Mouse (Mus musculus) intestine, postnatal 0 days (tissue): ENCODE measurements at regions not wholly inside any gene's neighbourhood (a gene's known extent, or its start where the extent isn't known, plus 50 kb on each side); places are given as distances from the start of the nearest gene placed in this dataset.

Experiments used
- ATAC-seq: fragments of 200-750 bp; cut with Nextera tagmentation; 2 replicates; pipeline ENCODE4 v1.8.0; 2017; ENCODE audit warnings: mild to moderate bottlenecking, moderate TSS enrichment, moderate library complexity
- H3K27ac ChIP-seq: fragments of 300-500 bp; sonication (generic); 2 replicates; pipeline ENCODE4 v1.5.1; 2014; ENCODE audit warnings: mild to moderate bottlenecking, low read depth, low read length, moderate library complexity
- H3K27me3 ChIP-seq: fragments of 300-500 bp; sonication (generic); replicated peaks from 2 replicates; pipeline ENCODE4 v1.6.1; 2014; ENCODE audit warnings: low read length, mixed read lengths; ENCODE audit not compliant: control insufficient read depth, insufficient read depth
- H3K36me3 ChIP-seq: fragments of 300-500 bp; sonication (generic); 2 replicates; pipeline ENCODE4 v1.6.1; 2014; ENCODE audit warnings: mild to moderate bottlenecking, moderate library complexity; ENCODE audit not compliant: control insufficient read depth, insufficient read depth
- H3K4me1 ChIP-seq: fragments of 300-500 bp; sonication (generic); replicated peaks from 2 replicates; pipeline ENCODE4 v1.6.1; 2014; ENCODE audit warnings: antibody characterized with exemption, low read length, mixed read lengths; ENCODE audit not compliant: control insufficient read depth, insufficient read depth
- H3K4me2 ChIP-seq: fragments of 300-500 bp; sonication (generic); replicated peaks from 2 replicates; pipeline ENCODE4 v1.6.1; 2014; ENCODE audit warnings: low read depth, mild to moderate bottlenecking, moderate library complexity
- H3K4me3 ChIP-seq: fragments of 300-500 bp; sonication (generic); 2 replicates; pipeline ENCODE4 v1.5.1; 2014; ENCODE audit warnings: low read depth, low read length
- H3K9ac ChIP-seq: fragments of 300-500 bp; sonication (generic); 2 replicates; pipeline ENCODE4 v1.6.1; 2014; ENCODE audit warnings: mild to moderate bottlenecking, low read depth, low read length
- H3K9me3 ChIP-seq: fragments of 300-500 bp; sonication (generic); 2 replicates; pipeline ENCODE4 v1.6.1; 2016; ENCODE audit warnings: mixed run types; ENCODE audit not compliant: control insufficient read depth
- CTCF ChIP-seq: sonication (generic); IDR thresholded peaks from 2 replicates; pipeline ENCODE4 v1.5.1; 2016; ENCODE audit warnings: low read depth, mild to moderate bottlenecking, control low read depth, antibody characterized with exemption, moderate library complexity
- WGBS: fragments of 180-500 bp; shearing (Covaris S2); extraction: QIAGEN DNeasy Blood & Tissue Kit; methylation state at CpG from one replicate; pipeline ENCODE4 v1.1.7; 2014; 5-methylcytosine and 5-hydroxymethylcytosine counted together

DNA sequence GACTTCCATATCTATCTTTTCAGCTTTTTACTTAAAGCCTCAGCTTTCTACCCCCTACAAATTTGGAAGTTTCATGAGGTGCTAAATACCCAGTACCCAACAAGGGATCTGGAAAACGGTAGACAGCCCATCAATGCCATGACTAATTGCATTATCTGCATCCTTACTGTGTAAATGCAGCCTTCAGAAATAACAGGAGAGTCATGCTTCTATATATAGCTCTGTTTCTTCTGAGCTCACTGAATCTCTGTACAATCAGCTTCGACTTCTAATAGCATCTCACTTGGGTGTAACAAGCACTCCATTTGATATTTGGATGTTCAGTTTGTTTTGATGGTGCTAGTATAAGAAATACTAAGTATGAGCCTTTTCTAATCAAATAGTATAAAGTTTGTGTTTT, 120.7 kb downstream of the Tmsb4x start:
- no peak for TF ChIP-seq CTCF
- no peaks in the 10 kb centered on the region for H3K9me3 ChIP-seq
- H3K9ac ChIP-seq, result no peak overlapping the region
- no peaks in the 10 kb centered on the region for H3K36me3 ChIP-seq
- H3K4me3 ChIP-seq, result no peak overlapping the region
- 66% methylated on average over 2 of the region's 2 CpGs for WGBS
- H3K4me1 ChIP-seq, result no peaks in the 10 kb centered on the region
- ATAC-seq, result no peak
- H3K4me2 ChIP-seq, result no peak overlapping the region
- no peak overlapping the region for H3K27ac ChIP-seq
- no peaks in the 10 kb centered on the region for H3K27me3 ChIP-seq

DNA sequence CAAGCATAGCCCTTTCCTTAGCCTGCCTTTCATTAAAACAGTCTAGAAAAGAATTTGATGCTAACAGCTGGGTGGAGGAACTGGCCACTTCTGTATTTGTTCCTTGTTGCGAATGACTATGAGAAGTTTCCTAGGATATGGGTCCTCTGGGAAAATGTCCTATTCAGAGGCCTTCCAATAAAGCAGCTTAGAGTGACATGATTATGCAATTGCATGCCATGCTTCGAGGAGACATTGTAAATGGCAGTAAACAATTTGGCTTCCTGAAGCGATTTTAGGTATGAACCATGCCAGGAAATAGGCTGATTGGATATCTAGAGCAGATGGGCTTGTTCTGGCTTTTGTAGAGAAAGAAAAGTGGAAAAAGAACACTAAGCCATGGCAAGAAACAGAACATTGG, 128.3 kb downstream of the Tmsb4x start:
- Histone ChIP-seq H3K9ac (no peak overlapping the region), H3K4me1 (no peaks in the 10 kb centered on the region), H3K36me3 (no peaks in the 10 kb centered on the region), H3K4me3 (no peak overlapping the region), H3K4me2 (no peak overlapping the region), H3K27ac (no peak overlapping the region), H3K9me3 (no peaks in the 10 kb centered on the region), H3K27me3 (no peaks in the 10 kb centered on the region)
- WGBS, result 58% methylated on average over 3 of the region's 3 CpGs
- no peak for ATAC-seq
- TF ChIP-seq CTCF, result no peak

DNA sequence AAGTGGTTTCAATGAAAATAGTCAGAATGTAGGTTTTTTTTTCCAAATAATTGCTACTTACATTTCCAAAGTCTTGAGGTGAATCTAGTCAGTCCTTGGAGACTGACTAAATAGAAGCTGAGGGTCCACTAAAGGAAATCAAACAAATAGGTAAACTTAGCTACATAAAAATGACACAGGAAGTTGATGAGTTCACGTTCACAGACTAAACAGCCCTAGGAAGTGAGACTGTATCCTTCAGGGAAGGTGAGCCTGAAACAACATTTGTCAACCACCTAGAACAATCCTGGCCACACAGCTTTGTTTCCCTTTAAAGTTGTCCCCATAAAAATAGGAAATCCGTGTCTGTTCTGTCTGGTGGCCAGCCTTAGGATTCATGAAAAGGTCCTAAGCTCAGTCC, 140.0 kb downstream of the Tmsb4x start:
- Histone ChIP-seq H3K4me1 (no peaks in the 10 kb centered on the region), H3K4me3 (no peak overlapping the region), H3K9me3 (no peaks in the 10 kb centered on the region), H3K27me3 (no peaks in the 10 kb centered on the region), H3K4me2 (no peak overlapping the region), H3K36me3 (no peaks in the 10 kb centered on the region), H3K9ac (no peak overlapping the region), H3K27ac (no peak overlapping the region)
- no peak for ATAC-seq
- TF ChIP-seq CTCF, result no peak
- 61% methylated on average over 2 of the region's 2 CpGs for WGBS

DNA sequence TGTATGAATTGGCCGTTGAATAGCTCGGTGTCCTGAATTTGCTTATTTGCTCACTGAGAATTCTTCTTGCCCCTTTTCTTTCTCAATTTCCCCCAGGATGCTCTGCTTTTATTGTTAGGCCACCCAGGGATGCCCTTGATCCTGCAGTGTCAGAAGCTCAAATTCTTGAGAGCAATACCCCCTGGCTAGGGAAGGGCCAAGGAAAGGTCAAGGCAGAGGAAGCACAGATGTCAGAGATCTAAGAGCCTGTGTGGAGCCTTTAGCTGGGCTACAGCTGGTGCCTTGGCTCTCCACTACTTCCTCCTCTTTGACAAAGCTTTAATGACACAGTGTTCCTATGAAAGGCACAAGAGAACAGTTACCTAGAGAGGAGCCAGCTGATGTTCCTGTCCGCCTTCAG, 141.2 kb downstream of the Tmsb4x start:
- no peak for ATAC-seq
- Histone ChIP-seq H3K4me2 (no peak overlapping the region), H3K27ac (no peak overlapping the region), H3K9ac (no peak overlapping the region), H3K9me3 (no peaks in the 10 kb centered on the region), H3K4me1 (no peaks in the 10 kb centered on the region), H3K36me3 (no peaks in the 10 kb centered on the region), H3K4me3 (no peak overlapping the region), H3K27me3 (no peaks in the 10 kb centered on the region)
- no peak for TF ChIP-seq CTCF
- 81% methylated on average over 3 of the region's 3 CpGs for WGBS

DNA sequence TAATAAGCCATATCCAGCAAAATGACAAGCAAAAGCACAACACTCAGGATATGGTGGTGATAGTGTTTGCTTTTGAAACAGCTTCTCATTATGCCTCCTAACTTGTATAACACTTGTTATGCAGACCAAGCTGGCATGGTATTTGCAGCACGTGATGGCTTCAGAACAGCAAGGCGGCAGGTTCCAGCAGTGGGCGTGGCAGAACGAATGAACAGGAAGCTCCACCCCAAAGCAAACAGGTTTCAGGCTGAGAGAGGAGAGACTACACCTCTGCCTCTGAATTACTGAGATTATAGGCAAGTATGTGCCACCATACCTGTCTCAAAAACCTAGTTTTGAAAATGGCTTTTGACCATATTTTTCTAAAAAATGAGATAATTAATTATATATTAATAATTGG, 145.2 kb downstream of the Tmsb4x start:
- H3K4me3 ChIP-seq, result no peak overlapping the region
- 36% methylated on average over 4 of the region's 4 CpGs for WGBS
- H3K27me3 ChIP-seq, result no peaks in the 10 kb centered on the region
- no peak overlapping the region for H3K27ac ChIP-seq
- H3K36me3 ChIP-seq, result no peaks in the 10 kb centered on the region
- ATAC-seq, result no peak
- H3K9me3 ChIP-seq, result no peaks in the 10 kb centered on the region
- no peak for TF ChIP-seq CTCF
- H3K9ac ChIP-seq, result no peak overlapping the region
- H3K4me1 ChIP-seq, result no peaks in the 10 kb centered on the region
- H3K4me2 ChIP-seq, result no peak overlapping the region

DNA sequence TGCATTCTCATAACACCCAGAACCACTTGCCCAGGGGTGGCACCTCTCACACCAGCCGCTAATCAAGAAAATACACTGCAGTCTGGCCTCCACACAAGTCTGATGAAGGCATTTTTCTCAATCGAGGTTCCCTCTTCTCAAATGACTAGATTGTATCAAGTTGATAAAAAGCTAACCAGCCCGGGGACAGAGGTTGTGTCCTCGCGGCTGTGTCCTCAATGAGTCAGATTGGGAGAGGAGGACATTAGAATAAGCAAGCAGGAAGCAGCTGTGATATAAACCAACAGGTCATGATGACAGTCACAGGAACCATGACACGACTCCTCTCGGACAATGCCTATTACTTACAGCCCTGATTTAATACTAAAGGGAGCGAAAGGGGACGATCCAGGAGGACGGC, 156.7 kb downstream of the Tmsb4x start:
- Histone ChIP-seq H3K9me3 (no peaks in the 10 kb centered on the region), H3K36me3 (no peaks in the 10 kb centered on the region), H3K4me2 (no peak overlapping the region), H3K4me3 (no peak overlapping the region), H3K4me1 (no peaks in the 10 kb centered on the region), H3K27ac (no peak overlapping the region), H3K9ac (no peak overlapping the region), H3K27me3 (no peaks in the 10 kb centered on the region)
- ATAC-seq, result no peak
- no peak for TF ChIP-seq CTCF
- WGBS, result 87% methylated on average over 10 of the region's 10 CpGs

DNA sequence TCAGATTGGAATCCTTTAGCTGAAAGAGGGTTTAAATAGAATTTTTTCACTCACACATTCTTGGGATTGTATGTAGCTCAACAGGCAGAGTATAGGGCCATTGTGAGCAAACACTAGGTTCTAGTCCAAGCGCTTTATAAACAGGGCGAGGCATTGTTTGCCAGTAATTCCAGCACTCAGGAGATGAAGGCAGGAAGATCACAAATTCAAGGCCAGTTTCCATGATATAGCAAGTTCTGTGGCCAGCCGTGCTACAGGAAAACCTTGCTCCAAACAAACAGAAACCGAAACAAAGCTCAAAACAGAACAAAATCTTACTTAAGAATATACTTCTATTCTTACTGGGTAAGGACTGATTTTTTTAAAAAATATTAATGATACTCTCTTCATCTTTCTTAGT, 159.0 kb downstream of the Tmsb4x start:
- ATAC-seq, result no peak
- H3K4me2 ChIP-seq, result no peak overlapping the region
- no peak overlapping the region for H3K27ac ChIP-seq
- H3K4me3 ChIP-seq, result no peak overlapping the region
- no peaks in the 10 kb centered on the region for H3K36me3 ChIP-seq
- TF ChIP-seq CTCF, result no peak
- H3K4me1 ChIP-seq, result no peaks in the 10 kb centered on the region
- no peak overlapping the region for H3K9ac ChIP-seq
- no peaks in the 10 kb centered on the region for H3K27me3 ChIP-seq
- no peaks in the 10 kb centered on the region for H3K9me3 ChIP-seq
- 56% methylated on average over 4 of the region's 4 CpGs for WGBS
